Mouse (Mus musculus): Measurements from ENCODE around the gene Ptcd1.
"Not testable (repeated sequence)": the region's sequence is repeated elsewhere in the genome, so short reads cannot be mapped to it uniquely, and the experiment has no call there.

The Ptcd1 gene

DNA sequence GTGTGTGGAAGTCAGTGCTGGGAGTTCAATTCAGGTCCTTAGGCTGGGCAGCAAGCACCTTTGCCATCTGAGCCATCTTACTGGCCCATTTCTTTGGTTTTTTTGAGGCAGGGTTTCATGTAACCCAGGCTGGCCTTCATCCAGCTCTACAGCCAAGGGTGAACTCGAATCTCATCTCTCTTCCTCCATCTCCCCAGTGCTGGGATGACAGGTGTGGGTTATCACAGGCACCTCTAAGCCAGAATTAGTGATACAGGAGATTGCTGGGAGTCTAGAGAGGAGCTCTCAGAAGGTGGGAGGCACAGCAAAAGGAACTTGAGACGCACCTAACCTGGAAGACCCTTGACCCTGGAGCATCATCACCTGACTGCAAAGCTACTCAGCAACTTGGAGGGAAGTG lies 53.5 kb downstream of the Ptcd1 start:
- DNase-seq, result no peak

DNA sequence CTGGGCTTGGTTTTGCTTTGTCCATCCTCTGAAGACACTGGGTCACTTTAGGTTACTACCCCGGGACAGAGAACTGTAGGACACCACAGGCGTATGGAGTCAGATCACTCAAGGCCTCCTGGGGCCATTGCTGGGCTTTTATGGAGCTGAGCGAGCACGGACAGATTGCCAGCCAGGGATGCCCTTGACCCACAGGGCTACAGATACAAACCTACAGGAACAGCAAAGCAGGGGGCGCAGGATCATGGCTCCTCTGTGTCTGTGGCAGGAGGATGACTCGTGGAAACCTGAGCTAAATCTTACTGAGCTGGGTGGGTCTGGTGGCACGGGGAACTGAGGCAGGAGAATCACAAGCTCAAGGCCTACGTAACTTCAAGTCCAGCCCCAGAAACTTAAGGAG lies 54.3 kb downstream of the Ptcd1 start:
- DNase-seq, result no peak

DNA sequence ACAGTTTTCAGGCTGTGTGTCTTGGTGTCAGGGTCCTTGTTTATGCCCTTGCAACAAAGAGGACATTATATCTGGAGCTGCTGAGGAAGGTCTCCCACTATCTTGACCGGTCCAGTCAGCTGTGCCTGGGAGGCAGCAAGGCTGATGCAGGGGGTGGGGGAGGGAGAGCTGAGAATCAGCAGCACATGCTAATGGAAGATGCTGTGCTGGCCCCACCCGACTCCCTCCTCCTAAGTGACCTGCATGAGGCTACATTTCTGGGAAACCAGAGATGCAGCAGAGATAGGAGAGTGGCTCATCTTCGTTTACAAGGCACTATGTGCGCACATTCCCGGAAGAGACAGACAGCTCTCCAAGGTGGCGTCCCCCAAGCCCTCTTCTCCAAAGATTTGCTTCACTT lies 56.5 kb downstream of the Ptcd1 start:
- DNase-seq, result no peak

DNA sequence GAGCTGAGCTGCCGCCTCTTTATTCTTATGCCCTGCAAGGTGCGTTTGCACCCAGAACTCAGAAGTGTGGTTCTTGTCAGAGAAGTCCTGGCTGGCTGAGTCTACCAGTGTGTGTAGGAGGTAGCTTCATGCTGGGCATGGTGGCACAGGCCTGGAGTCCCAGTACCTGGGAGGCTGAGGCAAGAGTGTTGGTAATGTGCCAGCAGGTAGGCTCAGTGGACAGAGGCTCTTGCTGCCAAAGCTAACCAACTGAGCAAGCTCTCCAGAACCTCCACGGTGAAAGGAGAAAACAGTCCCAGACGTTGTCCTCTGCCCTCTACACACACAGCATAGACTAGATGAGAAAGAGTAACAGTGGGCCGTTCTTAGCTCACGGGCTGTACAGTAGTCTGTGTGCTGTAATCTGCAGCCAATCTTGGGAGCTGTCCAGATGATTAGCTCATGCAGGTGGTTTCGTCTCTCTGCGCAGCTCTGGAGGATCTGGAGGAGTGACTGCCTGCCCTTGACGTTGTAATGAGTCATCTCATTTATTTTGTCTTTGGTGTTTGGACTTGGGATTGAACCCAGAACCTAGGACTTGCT lies 61.1 kb downstream of the Ptcd1 start:
- DNase-seq, result no peak

DNA sequence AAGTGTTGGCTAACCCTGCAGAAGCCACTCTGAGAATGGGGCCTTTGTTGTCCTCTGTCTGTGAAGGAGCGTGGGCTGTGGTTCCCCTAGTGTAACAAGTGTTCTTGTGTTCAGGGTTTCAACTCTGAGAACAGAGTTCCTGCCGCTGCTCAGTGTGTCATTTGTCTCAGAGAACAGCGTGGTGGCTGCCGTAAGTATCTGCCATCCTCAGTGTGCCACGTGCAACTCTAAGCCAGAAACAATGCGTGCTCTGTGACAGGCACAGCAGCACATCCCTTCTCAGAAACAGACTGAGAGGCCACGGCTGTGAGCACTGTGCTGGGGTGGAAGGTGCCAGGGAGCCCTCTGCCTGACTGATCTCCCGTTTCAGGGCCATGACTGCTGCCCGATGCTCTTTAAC lies 62.6 kb downstream of the Ptcd1 start:
- no peak for DNase-seq

DNA sequence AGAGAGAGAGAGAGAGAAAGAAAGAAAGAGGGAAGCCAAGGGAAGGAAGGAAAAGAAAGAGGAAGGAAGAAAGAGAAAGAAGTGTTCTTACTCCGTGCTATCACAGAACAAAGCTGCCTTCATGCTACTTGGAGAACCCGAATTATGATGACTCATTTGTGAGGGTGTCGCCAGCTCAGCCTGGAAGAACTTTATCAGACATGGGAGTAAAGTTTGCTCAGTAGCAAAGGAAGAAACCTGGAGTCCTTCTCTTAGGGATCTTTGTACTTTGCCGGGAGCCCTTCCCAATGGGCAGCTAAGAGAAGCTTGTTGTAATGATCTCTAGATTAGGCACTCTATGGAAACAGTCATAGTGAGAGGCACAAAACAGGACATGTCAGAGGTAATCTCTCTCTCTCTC lies 64.2 kb downstream of the Ptcd1 start:
- DNase-seq, result no peak

DNA sequence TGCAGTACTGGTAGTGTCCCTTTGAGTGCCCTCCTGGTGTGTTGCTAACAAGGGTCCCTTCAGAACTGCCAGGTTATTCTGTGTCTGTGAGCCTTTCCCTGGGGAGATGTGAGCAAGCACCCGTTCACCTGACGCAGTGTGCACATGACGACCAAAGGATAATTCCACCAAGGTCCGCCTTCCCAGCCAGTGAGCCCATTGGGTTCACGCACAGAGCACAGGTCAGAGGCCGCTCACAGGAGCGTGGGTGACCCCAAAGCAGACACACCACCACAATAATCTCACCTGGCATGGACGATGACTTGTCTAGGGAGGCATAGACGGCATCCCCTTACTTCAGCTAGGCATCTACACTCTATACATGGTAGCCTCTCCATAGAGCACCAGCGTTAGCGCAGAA lies 65.5 kb downstream of the Ptcd1 start:
- DNase-seq, result not testable (repeated sequence)

DNA sequence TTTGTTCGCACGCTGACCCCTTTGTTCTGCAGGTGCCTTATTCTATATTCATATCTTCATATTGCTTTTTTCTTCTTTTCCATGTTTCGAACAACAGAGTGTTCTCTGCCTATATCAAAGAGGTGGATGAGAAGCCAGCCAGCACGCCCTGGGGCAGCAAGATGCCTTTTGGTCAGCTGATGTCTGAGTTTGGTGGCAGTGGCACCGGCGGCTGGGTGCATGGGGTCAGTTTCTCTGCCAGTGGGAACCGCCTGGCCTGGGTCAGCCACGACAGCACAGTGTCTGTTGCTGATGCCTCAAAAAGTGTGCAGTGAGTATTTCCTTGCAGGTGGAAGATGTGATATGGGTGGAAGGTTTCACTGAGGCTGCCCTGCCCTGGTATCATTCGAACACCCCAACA lies 65.9 kb downstream of the Ptcd1 start:
- no peak for DNase-seq

DNA sequence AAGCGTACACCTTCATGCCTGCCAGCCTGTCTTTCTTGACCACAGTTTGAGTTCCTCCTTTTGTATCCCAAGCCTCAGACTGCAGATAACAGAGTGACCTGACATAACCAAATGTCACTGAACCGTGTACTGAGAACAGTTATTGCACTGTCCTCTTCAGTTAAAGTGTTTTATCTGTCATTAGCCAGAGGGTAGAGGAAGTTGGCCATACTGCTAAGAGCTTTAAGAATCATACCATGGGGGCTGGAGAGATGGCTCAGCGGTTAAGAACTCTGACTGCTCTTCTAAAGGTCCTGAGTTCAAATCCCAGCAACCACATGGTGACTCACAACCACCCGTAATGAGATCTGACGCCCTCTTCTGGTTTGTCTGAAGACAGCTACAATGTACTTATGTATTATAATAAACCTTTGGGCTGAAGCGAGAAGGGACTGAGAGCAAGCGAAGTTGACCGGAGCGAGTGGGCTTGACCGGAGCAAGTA lies 68.5 kb downstream of the Ptcd1 start:
- no peak for DNase-seq

All from kidney, adult 18-20 months (tissue).